Mouse (Mus musculus) midbrain, embryonic 14.5 days (tissue): Measurements from ENCODE around the gene Tnnt3. TPM values are rescaled to one million over a fixed set of nuclear protein-coding genes. Genes with fewer than 3 reads are reported as not detected.

ENCODE experiments used
- ATAC-seq: fragments of 200-750 bp; cut with Nextera tagmentation; 2 replicates; pipeline ENCODE4 v1.8.0; 2017; ENCODE audit warnings: moderate number of reproducible peaks, moderate library complexity; ENCODE audit not compliant: low FRiP score, low TSS enrichment
- DNase-seq: peaks from one replicate; pipeline ENCODE4 v3.0.0-alpha.2; 2015
- H3K27ac ChIP-seq: fragments of 300-500 bp; sonication (generic); replicated peaks from 2 replicates; pipeline ENCODE4 v1.5.1; 2014; ENCODE audit warnings: mild to moderate bottlenecking, low read depth, low read length, moderate library complexity
- H3K27me3 ChIP-seq: fragments of 300-500 bp; sonication (generic); 2 replicates; pipeline ENCODE4 v1.6.1; 2014; ENCODE audit warnings: low read length, control low read depth, mixed read lengths; ENCODE audit not compliant: control insufficient read depth, insufficient read depth
- H3K36me3 ChIP-seq: fragments of 300-500 bp; sonication (generic); 2 replicates; pipeline ENCODE4 v1.6.1; 2014; ENCODE audit warnings: low read length, control low read depth; ENCODE audit not compliant: control insufficient read depth, insufficient read depth
- H3K4me1 ChIP-seq: fragments of 300-500 bp; sonication (generic); 2 replicates; pipeline ENCODE4 v1.6.1; 2014; ENCODE audit warnings: mild to moderate bottlenecking, antibody characterized with exemption, low read length, control low read depth; ENCODE audit not compliant: control insufficient read depth, insufficient read depth
- H3K4me2 ChIP-seq: fragments of 300-500 bp; sonication (generic); 2 replicates; pipeline ENCODE4 v1.6.1; 2014; ENCODE audit warnings: mild to moderate bottlenecking, low read length, moderate library complexity
- H3K4me3 ChIP-seq: fragments of 300-500 bp; sonication (generic); replicated peaks from 2 replicates; pipeline ENCODE4 v1.5.1; 2014; ENCODE audit warnings: low read depth, low read length
- H3K9ac ChIP-seq: fragments of 300-500 bp; sonication (generic); replicated peaks from 2 replicates; pipeline ENCODE4 v1.6.1; 2014; ENCODE audit warnings: mild to moderate bottlenecking, low read length, moderate library complexity
- H3K9me3 ChIP-seq: fragments of 300-500 bp; sonication (generic); 2 replicates; pipeline ENCODE4 v1.6.1; 2016; ENCODE audit warnings: low read length, control low read depth, mixed read lengths; ENCODE audit not compliant: control insufficient read depth
- WGBS: fragments of 180-500 bp; shearing (Covaris S2); extraction: QIAGEN DNeasy Blood & Tissue Kit; methylation state at CpG from one replicate; pipeline ENCODE4 v1.1.7; 2014; 5-methylcytosine and 5-hydroxymethylcytosine counted together
- polyA plus RNA-seq: library from polyadenylated mRNA; unstranded; fragments of >200 nt; fragmentation: Nextera tagmentation; extraction: Ambion mirVana; gene quantifications from 2 replicates; pipeline ENCODE4 v1.2.1, GENCODE M21; 2014

The Tnnt3 gene
- polyA plus RNA-seq, 1 experiment from 2014 or later: 1.1 TPM

DNA sequence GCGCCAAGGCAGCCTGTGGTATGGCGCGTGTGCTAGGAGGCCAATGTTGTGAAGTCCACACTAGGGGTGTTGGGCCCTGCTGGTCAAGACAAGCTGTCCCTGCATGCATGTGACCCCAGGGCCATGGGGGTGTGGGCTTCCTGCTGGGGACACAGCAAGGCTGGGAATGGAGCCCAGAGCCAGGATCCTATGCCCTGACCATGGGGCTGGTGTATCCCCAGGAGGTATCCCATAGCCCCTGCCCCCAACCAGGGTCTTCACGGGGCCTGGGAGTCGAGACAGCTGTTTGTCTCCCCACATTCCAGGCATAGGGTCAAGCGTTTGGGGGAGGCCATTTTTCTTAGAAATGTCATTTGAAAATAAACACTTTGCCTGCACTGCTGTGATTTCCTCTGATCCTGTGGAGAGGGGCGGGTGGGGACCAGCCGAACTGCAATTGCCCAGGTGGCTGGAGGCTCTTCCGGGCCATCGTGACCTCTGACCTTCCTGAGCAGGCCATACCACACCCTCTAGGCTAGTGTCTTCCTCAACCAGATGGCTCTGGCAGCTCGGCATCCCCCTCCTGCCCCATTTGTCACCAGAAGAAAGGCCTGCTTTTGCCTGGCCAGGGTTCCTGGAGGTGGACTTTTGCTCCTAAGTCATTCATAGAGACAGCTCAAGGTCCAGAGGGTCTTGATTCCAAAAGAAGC lies 66.5 kb downstream of the Tnnt3 start:
- no peak for ATAC-seq

More for the DNA sequence above, 66.5 kb downstream of the Tnnt3 start:
- H3K4me2 ChIP-seq: no peak overlapping the region
- no peaks in the 10 kb centered on the region for H3K27me3 ChIP-seq
- no peak for DNase-seq
- 70% methylated on average over 11 of the region's 11 CpGs for WGBS
- H3K4me1 ChIP-seq: peaks cover 11% of the 10 kb centered on the region; the same call in 1 of the 2 replicates
- no peak overlapping the region for H3K27ac ChIP-seq
- H3K9me3 ChIP-seq: no peaks in the 10 kb centered on the region
- H3K36me3 ChIP-seq: no peaks in the 10 kb centered on the region
- H3K9ac ChIP-seq: no peak overlapping the region
- no peak overlapping the region for H3K4me3 ChIP-seq

Other genes starting within 250 kb of the Tnnt3 start
- gene Gm2431, start 240.5 kb upstream of the Tnnt3 start, polyA plus RNA-seq: not detected in 2 replicates
- gene Gm4559, start 224.5 kb upstream of the Tnnt3 start, polyA plus RNA-seq: not detected in 2 replicates
- gene Krtap5-1, start 201.7 kb upstream of the Tnnt3 start, polyA plus RNA-seq: not detected in 2 replicates
- gene Krtap5-4, start 195.3 kb upstream of the Tnnt3 start, polyA plus RNA-seq: not detected in 2 replicates
- gene Ifitm10, start 125.1 kb upstream of the Tnnt3 start, polyA plus RNA-seq: 3.9 and 6.1 TPM in 2 replicates
- gene Gm49369, start 116.2 kb upstream of the Tnnt3 start, polyA plus RNA-seq: 1.8 TPM in 1 of 2 replicates, not detected in the other
- 208 and 229 TPM in 2 replicates for gene Ctsd, start 110.8 kb upstream of the Tnnt3 start, polyA plus RNA-seq
- gene Syt8, start 64.0 kb upstream of the Tnnt3 start, polyA plus RNA-seq: not detected in 2 replicates
- gene Tnni2, start 57.0 kb upstream of the Tnnt3 start, polyA plus RNA-seq: not detected in 2 replicates
- 2.7 and 8.0 TPM in 2 replicates for gene Lsp1, start 38.0 kb upstream of the Tnnt3 start, polyA plus RNA-seq
- 11.9 and 23.9 TPM in 2 replicates for gene Mrpl23, start 33.9 kb downstream of the Tnnt3 start, polyA plus RNA-seq
- gene Igf2, start 168.0 kb downstream of the Tnnt3 start, polyA plus RNA-seq: 19.1 and 102 TPM in 2 replicates
- gene Gm49394, start 171.1 kb downstream of the Tnnt3 start, polyA plus RNA-seq: 0.04 TPM in 1 of 2 replicates, not detected in the other
- gene Ins2, start 244.5 kb downstream of the Tnnt3 start, polyA plus RNA-seq: not detected in 2 replicates